Mouse (Mus musculus): ENCODE results near the gene Trim3. TPM values are rescaled to one million over a fixed set of nuclear protein-coding genes. Genes with fewer than 3 reads are reported as not detected.

Gene Trim3
- polyA plus RNA-seq (2016; fragmentation: Nextera tagmentation; extraction: Ambion mirVana): 30.3 and 32.6 TPM in 2 replicates

GRCm38 (mm10) chr7:105633127-105633800, at the start of gene Trim3:
Gene Trim3 (minus strand): TSS chr7:105633571.
- Histone ChIP-seq H3K36me3 (peaks cover 29% of the 10 kb centered on the region), H3K27me3 (ENCODE audit: insufficient read depth, poor library complexity, severe bottlenecking) (no peaks in the 10 kb centered on the region; the same call in 1 of the 2 replicates), H3K9me3 (no peaks in the 10 kb centered on the region), H3K4me1 (peaks cover 52% of the 10 kb centered on the region), H3K4me3 (peak within 1 kb of the TSS; percentile 79), H3K27ac (peak within 1 kb of the TSS; percentile 94)
- WGBS: under 1% methylated on average over 43 of the region's 71 CpGs
- peak; percentile 94 for DNase-seq (ENCODE audit: low spot score)

GRCm38 (mm10) chr7:105650639-105651435, 17.5 kb upstream of the Trim3 start, which contains the start of gene Dnhd1:
Gene Dnhd1 (plus strand): TSS chr7:105650827.
- Histone ChIP-seq H3K27me3 (ENCODE audit: insufficient read depth, poor library complexity, severe bottlenecking) (no peaks in the 10 kb centered on the region), H3K4me1 (peaks cover 9% of the 10 kb centered on the region), H3K9me3 (no peaks in the 10 kb centered on the region), H3K27ac (peak within 1 kb of the TSS; percentile 77), H3K4me3 (peak within 1 kb of the TSS; percentile 57), H3K36me3 (0 out of 2 replicates have a peak, but pooled peaks cover 5% of the 10 kb centered on the region)
- DNase-seq (ENCODE audit: low spot score): peak; percentile 94
- WGBS: 3% methylated on average over 17 of the region's 17 CpGs

GRCm38 (mm10) chr7:105641936-105642335, 8.6 kb upstream of the Trim3 start:
- Histone ChIP-seq H3K9me3 (no peaks in the 10 kb centered on the region), H3K4me1 (peaks cover 28% of the 10 kb centered on the region), H3K36me3 (peaks cover 30% of the 10 kb centered on the region), H3K27ac (no peak overlapping the region), H3K4me3 (0 out of 2 replicates have a peak overlapping the region, but pooled peaks have one; percentile 74), H3K27me3 (ENCODE audit: insufficient read depth, poor library complexity, severe bottlenecking) (no peaks in the 10 kb centered on the region)
- WGBS: 56% methylated on average over 3 of the region's 3 CpGs
- no peak for DNase-seq (ENCODE audit: low spot score)

GRCm38 (mm10) chr7:105640894-105641255, 7.5 kb upstream of the Trim3 start:
- DNase-seq (ENCODE audit: low spot score): peak; percentile 79
- Histone ChIP-seq H3K9me3 (no peaks in the 10 kb centered on the region), H3K4me3 (peak overlapping the region; percentile 74), H3K36me3 (peaks cover 40% of the 10 kb centered on the region), H3K27me3 (ENCODE audit: insufficient read depth, poor library complexity, severe bottlenecking) (no peaks in the 10 kb centered on the region), H3K4me1 (peaks cover 28% of the 10 kb centered on the region), H3K27ac (peak overlapping the region; percentile 87)
- under 1% methylated on average over 18 of the region's 18 CpGs for WGBS

- Histone ChIP-seq H3K36me3 (peaks cover 45% of the 10 kb centered on the region), H3K27ac (peak within 1 kb of the TSS; percentile 87), H3K4me3 (peak within 1 kb of the TSS; percentile 74), H3K27me3 (ENCODE audit: insufficient read depth, poor library complexity, severe bottlenecking) (no peaks in the 10 kb centered on the region; the same call in 1 of the 2 replicates), H3K9me3 (no peaks in the 10 kb centered on the region), H3K4me1 (peaks cover 28% of the 10 kb centered on the region)
- under 1% methylated on average over 45 of the region's 45 CpGs for WGBS
- DNase-seq (ENCODE audit: low spot score): peak; percentile 99
These were observed 7.0 kb upstream of the Trim3 start, which contains the start of the genes Arfip2 and Gm45799 for GRCm38 (mm10) chr7:105640233-105640893. Gene Arfip2 (minus strand): TSS chr7:105640416. Gene Gm45799 (plus strand): TSS chr7:105640552.

- Histone ChIP-seq H3K36me3 (peaks cover 45% of the 10 kb centered on the region), H3K4me3 (peak within 1 kb of the TSS; percentile 74), H3K27me3 (ENCODE audit: insufficient read depth, poor library complexity, severe bottlenecking) (no peaks in the 10 kb centered on the region; the same call in 1 of the 2 replicates), H3K27ac (peak within 1 kb of the TSS; percentile 87), H3K9me3 (no peaks in the 10 kb centered on the region), H3K4me1 (peaks cover 29% of the 10 kb centered on the region)
- 6% methylated on average over 2 of the region's 2 CpGs for WGBS
- no peak for DNase-seq (ENCODE audit: low spot score)
These were observed 6.4 kb upstream of the Trim3 start, which contains the start of gene Timm10b for GRCm38 (mm10) chr7:105639756-105640155. Gene Timm10b (plus strand): TSS chr7:105640056.

- H3K27me3 ChIP-seq (ENCODE audit: insufficient read depth, poor library complexity, severe bottlenecking): no peaks in the 10 kb centered on the region; the same call in 1 of the 2 replicates
- peak overlapping the region; percentile 74 for H3K4me3 ChIP-seq
- 0 out of 2 replicates have a peak overlapping the region, but pooled peaks have one; percentile 87 for H3K27ac ChIP-seq
- no peak for DNase-seq (ENCODE audit: low spot score)
- peaks cover 45% of the 10 kb centered on the region for H3K36me3 ChIP-seq
- WGBS: 70% methylated on average over 9 of the region's 9 CpGs
- H3K4me1 ChIP-seq: peaks cover 34% of the 10 kb centered on the region
- no peaks in the 10 kb centered on the region for H3K9me3 ChIP-seq
These were observed 5.9 kb upstream of the Trim3 start for GRCm38 (mm10) chr7:105639304-105639703.

GRCm38 (mm10) chr7:105638776-105639175, 5.4 kb upstream of the Trim3 start:
- no peak for DNase-seq (ENCODE audit: low spot score)

GRCm38 (mm10) chr7:105635726-105636125, 2.4 kb upstream of the Trim3 start:
- WGBS: 100% methylated on average over 2 of the region's 2 CpGs
- Histone ChIP-seq H3K4me3 (no peak overlapping the region), H3K27me3 (ENCODE audit: insufficient read depth, poor library complexity, severe bottlenecking) (no peaks in the 10 kb centered on the region; the same call in 1 of the 2 replicates), H3K9me3 (no peaks in the 10 kb centered on the region), H3K27ac (no peak overlapping the region), H3K36me3 (peaks cover 36% of the 10 kb centered on the region), H3K4me1 (peaks cover 40% of the 10 kb centered on the region)
- no peak for DNase-seq (ENCODE audit: low spot score)

More at GRCm38 (mm10) chr7:105638776-105639175, 5.4 kb upstream of the Trim3 start:
- 87% methylated on average over 6 of the region's 6 CpGs for WGBS
- Histone ChIP-seq H3K27me3 (ENCODE audit: insufficient read depth, poor library complexity, severe bottlenecking) (no peaks in the 10 kb centered on the region; the same call in 1 of the 2 replicates), H3K36me3 (peaks cover 44% of the 10 kb centered on the region), H3K4me1 (peaks cover 39% of the 10 kb centered on the region), H3K9me3 (no peaks in the 10 kb centered on the region), H3K27ac (no peak overlapping the region), H3K4me3 (no peak overlapping the region)

- Histone ChIP-seq H3K36me3 (peaks cover 36% of the 10 kb centered on the region), H3K4me3 (peak overlapping the region; percentile 79; the same call in 1 of the 2 replicates), H3K27ac (peak overlapping the region; percentile 94; the same call in 1 of the 2 replicates), H3K4me1 (peaks cover 48% of the 10 kb centered on the region), H3K27me3 (ENCODE audit: insufficient read depth, poor library complexity, severe bottlenecking) (no peaks in the 10 kb centered on the region; the same call in 1 of the 2 replicates), H3K9me3 (no peaks in the 10 kb centered on the region)
- DNase-seq (ENCODE audit: low spot score): peak; percentile 72
- 61% methylated on average over 9 of the region's 9 CpGs for WGBS
These were observed 1.0 kb upstream of the Trim3 start for GRCm38 (mm10) chr7:105634272-105634920.

- peaks cover 48% of the 10 kb centered on the region for H3K4me1 ChIP-seq
- H3K27ac ChIP-seq: peak overlapping the region; percentile 94
- 7% methylated on average over 10 of the region's 10 CpGs for WGBS
These were observed 397 bp upstream of the Trim3 start for GRCm38 (mm10) chr7:105633801-105634135.

GRCm38 (mm10) chr7:105632551-105632972, 809 bp downstream of the Trim3 start:
- peak; percentile 73 for DNase-seq (ENCODE audit: low spot score)
- H3K27ac ChIP-seq: peak overlapping the region; percentile 94
- peaks cover 51% of the 10 kb centered on the region for H3K4me1 ChIP-seq
- no peaks in the 10 kb centered on the region; the same call in 1 of the 2 replicates for H3K27me3 ChIP-seq (ENCODE audit: insufficient read depth, poor library complexity, severe bottlenecking)
- 17% methylated on average over 4 of the region's 4 CpGs for WGBS
- peak overlapping the region; percentile 79 for H3K4me3 ChIP-seq
- H3K36me3 ChIP-seq: peaks cover 22% of the 10 kb centered on the region
- no peaks in the 10 kb centered on the region for H3K9me3 ChIP-seq

More at GRCm38 (mm10) chr7:105633801-105634135, 397 bp upstream of the Trim3 start:
- DNase-seq (ENCODE audit: low spot score): no peak
- H3K27me3 ChIP-seq (ENCODE audit: insufficient read depth, poor library complexity, severe bottlenecking): no peaks in the 10 kb centered on the region; the same call in 1 of the 2 replicates
- no peaks in the 10 kb centered on the region for H3K9me3 ChIP-seq
- H3K4me3 ChIP-seq: peak overlapping the region; percentile 79
- peaks cover 34% of the 10 kb centered on the region for H3K36me3 ChIP-seq
